Mouse (Mus musculus) forebrain, embryonic 12.5 days (tissue): Measurements from ENCODE around the gene Gm4216. TPM values are rescaled to one million over a fixed set of nuclear protein-coding genes. Genes with fewer than 3 reads are reported as not detected.
"Not testable (repeated sequence)": the region's sequence is repeated elsewhere in the genome, so short reads cannot be mapped to it uniquely, and the experiment has no call there.

ENCODE experiments used
- ATAC-seq: fragments of 200-750 bp; cut with Nextera tagmentation; 2 replicates; pipeline ENCODE4 v1.8.0; 2017; ENCODE audit warnings: moderate TSS enrichment; ENCODE audit not compliant: low FRiP score
- H3K27ac ChIP-seq: fragments of 300-500 bp; sonication (generic); 2 replicates; pipeline ENCODE4 v1.5.1; 2016; ENCODE audit warnings: mild to moderate bottlenecking
- H3K27me3 ChIP-seq: fragments of 300-500 bp; sonication (generic); 2 replicates; pipeline ENCODE4 v1.6.1; 2016; ENCODE audit warnings: mild to moderate bottlenecking
- H3K36me3 ChIP-seq: fragments of 300-500 bp; sonication (generic); replicated peaks from 2 replicates; pipeline ENCODE4 v1.6.1; 2016; ENCODE audit warnings: mild to moderate bottlenecking
- H3K4me1 ChIP-seq: fragments of 300-500 bp; sonication (generic); 2 replicates; pipeline ENCODE4 v1.6.1; 2016
- H3K4me2 ChIP-seq: fragments of 300-500 bp; sonication (generic); 2 replicates; pipeline ENCODE4 v1.6.1; 2016; ENCODE audit warnings: mild to moderate bottlenecking, moderate library complexity
- H3K4me3 ChIP-seq: fragments of 300-500 bp; sonication (generic); replicated peaks from 2 replicates; pipeline ENCODE4 v1.5.1; 2016; ENCODE audit warnings: mild to moderate bottlenecking
- H3K9ac ChIP-seq: fragments of 300-500 bp; sonication (generic); 2 replicates; pipeline ENCODE4 v1.6.1; 2016; ENCODE audit warnings: mild to moderate bottlenecking
- H3K9me3 ChIP-seq: fragments of 300-500 bp; sonication (generic); 2 replicates; pipeline ENCODE4 v1.6.1; 2016
- WGBS: fragments of 180-500 bp; shearing (Covaris S2); methylation state at CpG from one replicate; pipeline ENCODE4 v1.1.7; 2016; 5-methylcytosine and 5-hydroxymethylcytosine counted together
- polyA plus RNA-seq: library from polyadenylated mRNA; unstranded; fragments of >200 nt; fragmentation: Nextera tagmentation; extraction: Ambion mirVana; gene quantifications from 2 replicates; pipeline ENCODE4 v1.2.1, GENCODE M21; 2016

Gene Gm4216
- not detected in 2 replicates for polyA plus RNA-seq

DNA sequence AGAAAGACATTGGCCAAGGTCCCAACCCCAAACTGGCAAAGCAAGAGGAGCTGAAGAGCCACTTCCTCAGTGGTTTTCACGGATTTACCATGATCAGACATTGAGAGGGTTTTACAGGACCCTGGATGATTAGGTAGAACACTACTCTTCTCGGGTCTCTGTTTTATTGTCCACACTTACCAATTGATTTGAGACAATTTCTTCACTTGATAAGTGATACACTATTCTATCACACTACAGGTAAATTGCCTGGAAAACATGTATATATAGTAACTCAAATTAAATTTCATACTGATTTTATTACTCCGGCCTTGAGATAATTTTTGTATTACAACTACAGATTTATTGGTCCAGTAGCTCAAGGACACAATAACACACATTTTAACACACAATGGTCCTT is at the start of gene Gm4216:
TSS of gene Gm4216 (minus strand) at position 101 of the 400 bp plus-strand sequence.
- H3K27ac ChIP-seq, H3K4me2 ChIP-seq, H3K9ac ChIP-seq, H3K4me1 ChIP-seq, H3K9me3 ChIP-seq, H3K36me3 ChIP-seq, H3K4me3 ChIP-seq, ATAC-seq, H3K27me3 ChIP-seq: not testable (repeated sequence)
- WGBS: no CpG with 5 or more reads among the region's 3 CpGs

GRCm38 (mm10) chr7:23067356-23067755 is 47.6 kb upstream of the Gm4216 start, which contains the start of gene Gm8720:
TSS of gene Gm8720 (minus strand) at chr7:23067456.
- H3K4me1 ChIP-seq, H3K27me3 ChIP-seq, H3K27ac ChIP-seq, H3K4me3 ChIP-seq, ATAC-seq, H3K9ac ChIP-seq, H3K9me3 ChIP-seq, H3K4me2 ChIP-seq, H3K36me3 ChIP-seq: not testable (repeated sequence)
- WGBS: no CpG with 5 or more reads among the region's 1 CpGs

DNA sequence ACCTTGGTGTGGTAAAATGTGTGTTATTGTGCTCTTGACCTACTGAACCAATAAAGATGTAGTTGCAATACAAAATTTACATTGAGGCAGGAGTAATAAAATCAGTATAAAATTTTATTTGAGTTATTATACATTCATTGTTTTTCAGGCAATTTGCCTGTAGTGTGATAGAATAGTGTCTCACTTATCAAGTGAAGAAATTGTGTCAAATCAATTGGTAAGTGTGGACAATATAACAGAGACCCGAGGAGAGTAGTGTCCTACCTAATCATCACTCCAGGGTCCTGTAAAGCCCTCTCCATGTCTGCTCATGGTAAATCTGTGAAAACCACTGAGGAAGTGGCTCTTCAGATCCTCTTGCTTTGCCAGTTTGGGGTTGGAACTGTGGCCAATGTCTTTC is 35.5 kb upstream of the Gm4216 start, which contains the start of gene Vmn1r163:
TSS of gene Vmn1r163 (plus strand) at position 301 of the 400 bp plus-strand sequence.
- H3K4me2 ChIP-seq, ATAC-seq, H3K36me3 ChIP-seq, H3K27me3 ChIP-seq, H3K27ac ChIP-seq, H3K9me3 ChIP-seq, H3K9ac ChIP-seq, H3K4me1 ChIP-seq, H3K4me3 ChIP-seq: not testable (repeated sequence)
- no CpG with 5 or more reads among the region's 1 CpGs for WGBS

GRCm38 (mm10) chr7:22984573-22984972 is 35.1 kb downstream of the Gm4216 start, which contains the start of gene Gm4214:
TSS of gene Gm4214 (minus strand) at chr7:22984673.
- not testable (repeated sequence) for H3K36me3 ChIP-seq, H3K4me2 ChIP-seq, H3K9me3 ChIP-seq, H3K27me3 ChIP-seq, ATAC-seq, H3K27ac ChIP-seq, H3K4me3 ChIP-seq, H3K4me1 ChIP-seq, H3K9ac ChIP-seq
- WGBS: no CpG with 5 or more reads among the region's 5 CpGs

Other genes with a start within 250 kb of the Gm4216 start
- gene Vmn1r158, start 229.1 kb downstream of the Gm4216 start, polyA plus RNA-seq: not detected in 2 replicates
- not detected in 2 replicates for gene Vmn1r159, start 176.3 kb downstream of the Gm4216 start, polyA plus RNA-seq
- gene Vmn1r160, start 148.7 kb downstream of the Gm4216 start, polyA plus RNA-seq: not detected in 2 replicates
- not detected in 2 replicates for gene Gm4214, start 35.2 kb downstream of the Gm4216 start, polyA plus RNA-seq
- gene Vmn1r163, start 35.6 kb upstream of the Gm4216 start, polyA plus RNA-seq: not detected in 2 replicates
- not detected in 2 replicates for gene Gm8720, start 47.5 kb upstream of the Gm4216 start, polyA plus RNA-seq
- not detected in 2 replicates for gene Gm10662, start 124.6 kb upstream of the Gm4216 start, polyA plus RNA-seq
- not detected in 2 replicates for gene Vmn1r165, start 197.4 kb upstream of the Gm4216 start, polyA plus RNA-seq
- not detected in 2 replicates for gene Vmn1r166, start 231.8 kb upstream of the Gm4216 start, polyA plus RNA-seq